Mouse (Mus musculus): ENCODE results near the gene Pnp2. TPM values are rescaled to one million over a fixed set of nuclear protein-coding genes. Genes with fewer than 3 reads are reported as not detected.

Gene Pnp2
- polyA plus RNA-seq, 1 experiment from 2014 or later = 0.47 TPM

DNA sequence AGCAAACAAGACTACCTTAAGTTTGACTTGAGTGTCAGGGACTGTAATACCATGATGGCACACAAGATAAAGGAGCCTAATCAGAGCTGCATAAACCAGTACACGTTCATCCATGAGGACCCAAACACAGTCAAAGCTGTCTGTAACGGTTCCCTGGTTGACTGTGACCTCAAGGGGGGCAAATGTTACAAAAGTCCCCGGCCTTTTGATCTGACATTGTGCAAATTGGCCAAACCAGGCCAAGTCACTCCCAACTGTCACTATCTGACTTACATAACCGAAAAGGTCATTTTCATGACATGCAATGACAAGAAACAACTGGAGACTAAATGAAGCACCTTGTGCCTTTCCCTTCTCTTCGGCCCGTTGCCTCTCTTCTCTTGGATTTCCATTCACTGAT, 53.8 kb downstream of the Pnp2 start:
- peak overlapping the region; percentile 67; the same call in 1 of the 2 replicates for H3K27ac ChIP-seq (ENCODE audit: low read depth, low read length)
- ATAC-seq (replicated peaks; ENCODE audit: insufficient number of reproducible peaks, low FRiP score, low TSS enrichment) = no peak
- no peaks in the 10 kb centered on the region for H3K27me3 ChIP-seq (ENCODE audit: control insufficient read depth, insufficient read depth, low read length)
- H3K9me3 ChIP-seq (replicated peaks; ENCODE audit: control insufficient read depth, low read length) = no peaks in the 10 kb centered on the region
- no peak overlapping the region for H3K4me3 ChIP-seq (ENCODE audit: low read depth, low read length)
- no peaks in the 10 kb centered on the region for H3K36me3 ChIP-seq (ENCODE audit: control insufficient read depth, insufficient read depth, low read length)
- H3K4me1 ChIP-seq (ENCODE audit: control insufficient read depth, insufficient read depth, low read length) = 0 out of 2 replicates have a peak, but pooled peaks cover 3% of the 10 kb centered on the region
- H3K9ac ChIP-seq (ENCODE audit: low read depth, low read length) = no peak overlapping the region
- no peak overlapping the region for H3K4me2 ChIP-seq
- 76% methylated on average over 6 of the region's 6 CpGs for WGBS (ENCODE audit: insufficient replicate concordance)

Other genes with a start within 250 kb of the Pnp2 start
- gene Olfr748, start 248.6 kb upstream of the Pnp2 start, polyA plus RNA-seq (2014; fragmentation: Nextera tagmentation; extraction: Ambion mirVana) = not detected in 2 replicates
- gene Olfr749, start 210.9 kb upstream of the Pnp2 start, polyA plus RNA-seq (2014; fragmentation: Nextera tagmentation; extraction: Ambion mirVana) = not detected in 2 replicates
- 51.7 and 55.8 TPM in 2 replicates for gene Ttc5, start 170.5 kb upstream of the Pnp2 start, polyA plus RNA-seq (2014; fragmentation: Nextera tagmentation; extraction: Ambion mirVana)
- not detected in 2 replicates for gene Ccnb1ip1, start 148.3 kb upstream of the Pnp2 start, polyA plus RNA-seq (2014; fragmentation: Nextera tagmentation; extraction: Ambion mirVana)
- gene Parp2, start 148.2 kb upstream of the Pnp2 start, polyA plus RNA-seq (2014; fragmentation: Nextera tagmentation; extraction: Ambion mirVana) = 45.2 and 48.5 TPM in 2 replicates
- 4.4 and 6.5 TPM in 2 replicates for gene Tep1, start 85.4 kb upstream of the Pnp2 start, polyA plus RNA-seq (2014; fragmentation: Nextera tagmentation; extraction: Ambion mirVana)
- 0.11 TPM in 1 of 2 replicates, not detected in the other for gene Klhl33, start 58.5 kb upstream of the Pnp2 start, polyA plus RNA-seq (2014; fragmentation: Nextera tagmentation; extraction: Ambion mirVana)
- 124 and 136 TPM in 2 replicates for gene Osgep, start 31.1 kb upstream of the Pnp2 start, polyA plus RNA-seq (2014; fragmentation: Nextera tagmentation; extraction: Ambion mirVana)
- gene Apex1, start 31.0 kb upstream of the Pnp2 start, polyA plus RNA-seq (2014; fragmentation: Nextera tagmentation; extraction: Ambion mirVana) = 177 and 188 TPM in 2 replicates
- gene Pip4p1, start 25.1 kb upstream of the Pnp2 start, polyA plus RNA-seq (2014; fragmentation: Nextera tagmentation; extraction: Ambion mirVana) = 30.3 and 33.6 TPM in 2 replicates
- 46.6 and 49.6 TPM in 2 replicates for gene Pnp, start 24.9 kb upstream of the Pnp2 start, polyA plus RNA-seq (2014; fragmentation: Nextera tagmentation; extraction: Ambion mirVana)
- gene Gm49342, start 11.5 kb upstream of the Pnp2 start, polyA plus RNA-seq (2014; fragmentation: Nextera tagmentation; extraction: Ambion mirVana) = not detected in 2 replicates
- gene Rnase10, start 51.8 kb downstream of the Pnp2 start, polyA plus RNA-seq (2014; fragmentation: Nextera tagmentation; extraction: Ambion mirVana) = 0.23 and 0.24 TPM in 2 replicates
- gene Rnase9, start 85.9 kb downstream of the Pnp2 start, polyA plus RNA-seq (2014; fragmentation: Nextera tagmentation; extraction: Ambion mirVana) = not detected in 2 replicates
- not detected in 2 replicates for gene Rnase11, start 94.2 kb downstream of the Pnp2 start, polyA plus RNA-seq (2014; fragmentation: Nextera tagmentation; extraction: Ambion mirVana)
- gene Rnase12, start 101.7 kb downstream of the Pnp2 start, polyA plus RNA-seq (2014; fragmentation: Nextera tagmentation; extraction: Ambion mirVana) = 0.46 TPM in 1 of 2 replicates, not detected in the other
- gene Olfr750, start 118.4 kb downstream of the Pnp2 start, polyA plus RNA-seq (2014; fragmentation: Nextera tagmentation; extraction: Ambion mirVana) = not detected in 2 replicates
- gene Rnase4, start 135.1 kb downstream of the Pnp2 start, polyA plus RNA-seq (2014; fragmentation: Nextera tagmentation; extraction: Ambion mirVana) = 11.5 and 12.6 TPM in 2 replicates
- 2.1 and 2.8 TPM in 2 replicates for gene Ang, start 135.2 kb downstream of the Pnp2 start, polyA plus RNA-seq (2014; fragmentation: Nextera tagmentation; extraction: Ambion mirVana)
- gene Eddm3b, start 158.4 kb downstream of the Pnp2 start, polyA plus RNA-seq (2014; fragmentation: Nextera tagmentation; extraction: Ambion mirVana) = not detected in 2 replicates
- not detected in 2 replicates for gene Rnase6, start 167.9 kb downstream of the Pnp2 start, polyA plus RNA-seq (2014; fragmentation: Nextera tagmentation; extraction: Ambion mirVana)
- not detected in 2 replicates for gene Rnase1, start 190.8 kb downstream of the Pnp2 start, polyA plus RNA-seq (2014; fragmentation: Nextera tagmentation; extraction: Ambion mirVana)
- gene Rnase2b, start 206.3 kb downstream of the Pnp2 start, polyA plus RNA-seq (2014; fragmentation: Nextera tagmentation; extraction: Ambion mirVana) = not detected in 2 replicates
- gene Ang2, start 243.2 kb downstream of the Pnp2 start, polyA plus RNA-seq (2014; fragmentation: Nextera tagmentation; extraction: Ambion mirVana) = not detected in 2 replicates
- not detected in 2 replicates for gene Ear14, start 247.4 kb downstream of the Pnp2 start, polyA plus RNA-seq (2014; fragmentation: Nextera tagmentation; extraction: Ambion mirVana)

Data from heart, embryonic 11.5 days (tissue).